Mouse (Mus musculus): ENCODE results near the gene Gm10073.

DNA sequence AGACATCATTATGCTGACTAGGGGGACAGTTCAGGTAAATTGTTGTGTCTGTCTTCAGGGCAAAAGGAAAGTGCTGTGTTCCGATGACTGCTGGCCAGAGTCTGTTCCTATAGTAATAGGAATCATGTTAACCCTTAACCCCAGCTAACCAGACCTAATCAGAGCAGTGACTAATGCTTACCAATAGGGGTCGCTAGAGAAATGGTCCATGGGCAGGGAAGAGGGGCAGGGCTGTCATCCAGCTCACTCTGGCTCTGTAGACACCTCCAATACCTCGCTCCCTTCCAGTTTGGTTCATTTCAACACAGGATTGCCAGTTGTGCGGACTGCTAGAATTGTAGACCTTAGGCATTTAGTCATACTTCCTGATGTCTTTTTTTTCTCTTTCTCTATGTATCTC is 37.8 kb downstream of the Gm10073 start:
- TF ChIP-seq CTCF (IDR thresholded peaks at IDR 0.05; ENCODE audit: control insufficient read depth, insufficient read depth, insufficient replicate concordance, low read depth, low read length) (peak; percentile 58; the same call in 1 of the 2 replicates), POLR2A (IDR thresholded peaks at IDR 0.05; ENCODE audit: control insufficient read depth, low read depth, low read length) (no peak)

Data from testis, adult 2 months (tissue).